ENCODE assay signal across 9 mouse cellular contexts in the genomic region with DNA sequence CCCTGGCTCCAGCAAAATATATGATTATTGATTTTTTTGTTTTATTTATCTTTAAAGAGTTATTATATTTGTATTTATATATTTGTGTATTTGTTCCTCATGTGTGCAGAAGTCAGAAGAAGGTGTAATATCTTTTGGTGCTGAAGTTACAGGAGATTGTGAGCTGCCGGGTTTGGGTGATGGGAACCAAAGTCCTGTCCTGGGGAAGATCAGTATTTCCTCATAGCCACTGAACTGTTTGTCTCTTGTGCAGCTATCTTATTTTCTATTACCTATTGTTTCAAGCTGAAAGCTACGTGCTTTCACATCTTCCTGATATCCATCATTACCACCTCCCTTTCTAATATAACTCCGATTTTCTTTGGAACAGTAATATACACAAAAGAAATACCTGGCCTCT. TPM values are rescaled to one million over a fixed set of nuclear protein-coding genes. Genes with fewer than 3 reads are reported as not detected.
A peak's percentile ranks its signal among the peaks of the same experiment; 100 is the strongest.
DNase-seq lines count a peak whose midpoint lies in the region; ATAC-seq and TF ChIP-seq lines count a peak whose summit lies in the region.
"Had no signal": no experiment of that assay in that cellular context is flagged by ENCODE, and none has a peak within 500 bp of the region (broad histone marks: within the 10 kb centered on the region; RNA-seq: fewer than 3 reads in every experiment).

No protein-coding gene starts in this region.

- peak overlapping the region; percentile 74 for H3K4me3 ChIP-seq in liver, embryonic 11.5 days (ENCODE audit: low read depth, low read length)
- H3K4me3 ChIP-seq in embryonic facial prominence, embryonic 13.5 days = peak overlapping the region; percentile 87
- H3K4me3 ChIP-seq in intestine, postnatal 0 days (ENCODE audit: low read depth, low read length) = peak overlapping the region; percentile 94
- H3K4me3 ChIP-seq in neural tube, embryonic 14.5 days (ENCODE audit: low read depth, low read length) = peak overlapping the region; percentile 88

- 63% methylated on average over 3 of the region's 3 CpGs for WGBS in liver, embryonic 11.5 days
- 75% methylated on average over 3 of the region's 3 CpGs for WGBS in embryonic facial prominence, embryonic 13.5 days
- WGBS in intestine, postnatal 0 days = 63% methylated on average over 3 of the region's 3 CpGs
- 76% methylated on average over 3 of the region's 3 CpGs for WGBS in neural tube, embryonic 14.5 days

- peak overlapping the region; percentile 85 for H3K4me2 ChIP-seq in liver, embryonic 11.5 days
- peak overlapping the region; percentile 75 for H3K4me2 ChIP-seq in embryonic facial prominence, embryonic 13.5 days
- peak overlapping the region; percentile 79 for H3K4me2 ChIP-seq in intestine, postnatal 0 days (replicated peaks; ENCODE audit: low read depth)
- peak overlapping the region; percentile 45 for H3K4me2 ChIP-seq in neural tube, embryonic 14.5 days (ENCODE audit: low read depth, low read length)

- DNase-seq in liver, embryonic 11.5 days (ENCODE audit: low spot score) = no peak
- no peak for DNase-seq in liver
- DNase-seq in gastrocnemius, postnatal 25 days = no peak
- no peak for DNase-seq in adrenal gland, adult 2 months

- no peak overlapping the region for H3K9ac ChIP-seq in liver, embryonic 11.5 days (ENCODE audit: low read depth, low read length)
- H3K9ac ChIP-seq in embryonic facial prominence, embryonic 13.5 days = peak overlapping the region; percentile 94; the same call in 1 of the 2 replicates
- peak overlapping the region; percentile 94; the same call in 1 of the 2 replicates for H3K9ac ChIP-seq in intestine, postnatal 0 days (ENCODE audit: low read depth, low read length)
- H3K9ac ChIP-seq in neural tube, embryonic 14.5 days (replicated peaks; ENCODE audit: low read depth, low read length) = no peak overlapping the region; the same call in 1 of the 2 replicates

- H3K36me3 ChIP-seq in liver, embryonic 11.5 days (ENCODE audit: control insufficient read depth, insufficient read depth, low read length) = peaks cover 8% of the 10 kb centered on the region
- H3K36me3 ChIP-seq in embryonic facial prominence, embryonic 13.5 days = peaks cover 17% of the 10 kb centered on the region
- peaks cover 9% of the 10 kb centered on the region; the same call in 1 of the 2 replicates for H3K36me3 ChIP-seq in intestine, postnatal 0 days (ENCODE audit: control insufficient read depth, insufficient read depth)
- H3K36me3 ChIP-seq in neural tube, embryonic 14.5 days (ENCODE audit: control insufficient read depth, insufficient read depth, low read length) = peaks cover 5% of the 10 kb centered on the region; the same call in 1 of the 2 replicates

- H3K27me3 ChIP-seq in liver, embryonic 11.5 days (replicated peaks; ENCODE audit: control insufficient read depth, insufficient read depth, low read length) = no peaks in the 10 kb centered on the region
- H3K27me3 ChIP-seq in embryonic facial prominence, embryonic 13.5 days = peaks cover 7% of the 10 kb centered on the region; the same call in 1 of the 2 replicates
- H3K27me3 ChIP-seq in intestine, postnatal 0 days (replicated peaks; ENCODE audit: control insufficient read depth, insufficient read depth, low read length) = no peaks in the 10 kb centered on the region
- H3K27me3 ChIP-seq in neural tube, embryonic 14.5 days (ENCODE audit: control insufficient read depth, insufficient read depth, low read length) = no peaks in the 10 kb centered on the region

- no peak for ATAC-seq in liver, embryonic 11.5 days (replicated peaks; ENCODE audit: low FRiP score)
- no peak for ATAC-seq in embryonic facial prominence, embryonic 13.5 days (ENCODE audit: insufficient number of reproducible peaks, insufficient read depth, low FRiP score, low TSS enrichment, low read depth)
- ATAC-seq in intestine, postnatal 0 days = peak; percentile 7; the same call in 1 of the 2 replicates
- ATAC-seq in neural tube, embryonic 14.5 days (ENCODE audit: low read depth) = peak; percentile 25; the same call in 1 of the 2 replicates

- H3K9me3 ChIP-seq in liver, embryonic 11.5 days (ENCODE audit: control insufficient read depth, low read length) = no peaks in the 10 kb centered on the region
- no peaks in the 10 kb centered on the region for H3K9me3 ChIP-seq in embryonic facial prominence, embryonic 13.5 days
- no peaks in the 10 kb centered on the region for H3K9me3 ChIP-seq in intestine, postnatal 0 days (ENCODE audit: control insufficient read depth)
- H3K9me3 ChIP-seq in neural tube, embryonic 14.5 days (ENCODE audit: control insufficient read depth, low read length) = no peaks in the 10 kb centered on the region

- TF ChIP-seq CTCF in intestine, postnatal 0 days (IDR thresholded peaks at IDR 0.05; ENCODE audit: low read depth) = no peak

- peaks cover 6% of the 10 kb centered on the region for H3K4me1 ChIP-seq in liver, embryonic 11.5 days (replicated peaks; ENCODE audit: control insufficient read depth, insufficient read depth, low read length)
- H3K4me1 ChIP-seq in embryonic facial prominence, embryonic 13.5 days = peaks cover 7% of the 10 kb centered on the region
- H3K4me1 ChIP-seq in intestine, postnatal 0 days (replicated peaks; ENCODE audit: control insufficient read depth, insufficient read depth, low read length) = no peaks in the 10 kb centered on the region
- peaks cover 4% of the 10 kb centered on the region; the same call in 1 of the 2 replicates for H3K4me1 ChIP-seq in neural tube, embryonic 14.5 days (ENCODE audit: control insufficient read depth, insufficient read depth, low read length)

- H3K27ac ChIP-seq in liver, embryonic 11.5 days (ENCODE audit: low read depth, low read length) = no peak overlapping the region
- no peak overlapping the region for H3K27ac ChIP-seq in embryonic facial prominence, embryonic 13.5 days
- H3K27ac ChIP-seq in intestine, postnatal 0 days (ENCODE audit: low read depth, low read length) = no peak overlapping the region
- H3K27ac ChIP-seq in neural tube, embryonic 14.5 days (ENCODE audit: low read depth, low read length) = no peak overlapping the region

RNA-seq across cellular contexts. Expression of gene Uhmk1, which starts 0.4 kb away (rescaled TPM):
- polyA plus RNA-seq in liver, embryonic 11.5 days (2014; fragmentation: Nextera tagmentation; extraction: Ambion mirVana) = 16.0 and 17.0 TPM in 2 replicates
- polyA plus RNA-seq in embryonic facial prominence, embryonic 13.5 days (2015; fragmentation: Nextera tagmentation; extraction: Ambion mirVana) = 5.1 and 7.4 TPM in 2 replicates
- 5.4 and 5.8 TPM in 2 replicates for polyA plus RNA-seq in intestine, postnatal 0 days (2015; fragmentation: Nextera tagmentation; extraction: Ambion mirVana)
- 11.3 and 18.1 TPM in 2 replicates for polyA plus RNA-seq in neural tube, embryonic 14.5 days (2014; fragmentation: Nextera tagmentation; extraction: Ambion mirVana)
- 10 to 100 TPM; 11.1 to 12.3 TPM for total RNA-seq in gastrocnemius, postnatal 25 days (2021)
- 10 to 100 TPM; 60.6 to 65.4 TPM for total RNA-seq in adrenal gland, adult 2 months (2021)
- polyA plus RNA-seq in adrenal gland, adult 2 months (2012; rRNA removed) = 8.0 and 8.3 TPM in 2 replicates

RNA-seq across cellular contexts. Expression of gene Sh2d1b2, which starts 17.0 kb away (rescaled TPM):
- polyA plus RNA-seq in liver, embryonic 11.5 days (2014; fragmentation: Nextera tagmentation; extraction: Ambion mirVana) = not detected in 2 replicates
- not detected in 2 replicates for polyA plus RNA-seq in embryonic facial prominence, embryonic 13.5 days (2015; fragmentation: Nextera tagmentation; extraction: Ambion mirVana)
- polyA plus RNA-seq in intestine, postnatal 0 days (2015; fragmentation: Nextera tagmentation; extraction: Ambion mirVana) = not detected in 2 replicates
- not detected in 2 replicates for polyA plus RNA-seq in neural tube, embryonic 14.5 days (2014; fragmentation: Nextera tagmentation; extraction: Ambion mirVana)
- total RNA-seq in gastrocnemius, postnatal 25 days (2021) = not detected
- total RNA-seq in adrenal gland, adult 2 months (2021) = not detected
- not detected in 2 replicates for polyA plus RNA-seq in adrenal gland, adult 2 months (2012; rRNA removed)
- total RNA-seq: adrenal gland, postnatal 25 days; granulocyte monocyte progenitor cell, adult 5-6 weeks had no signal

RNA-seq across cellular contexts. Expression of gene Uap1, which starts 40.8 kb away (rescaled TPM):
- polyA plus RNA-seq in liver, embryonic 11.5 days (2014; fragmentation: Nextera tagmentation; extraction: Ambion mirVana) = 59.6 and 60.0 TPM in 2 replicates
- 69.3 and 69.8 TPM in 2 replicates for polyA plus RNA-seq in embryonic facial prominence, embryonic 13.5 days (2015; fragmentation: Nextera tagmentation; extraction: Ambion mirVana)
- polyA plus RNA-seq in intestine, postnatal 0 days (2015; fragmentation: Nextera tagmentation; extraction: Ambion mirVana) = 22.3 TPM in 2 replicates
- polyA plus RNA-seq in neural tube, embryonic 14.5 days (2014; fragmentation: Nextera tagmentation; extraction: Ambion mirVana) = 62.4 and 70.7 TPM in 2 replicates
- 10 to 100 TPM; 42.7 to 49.5 TPM for total RNA-seq in gastrocnemius, postnatal 25 days (2021)
- total RNA-seq in adrenal gland, adult 2 months (2021) = 10 to 100 TPM; 42.3 to 47.2 TPM
- polyA plus RNA-seq in adrenal gland, adult 2 months (2012; rRNA removed) = 7.0 and 7.5 TPM in 2 replicates

Comparison
In these comparisons a context has a peak if more than half of its experiments do, and no peak if none do; other contexts are left out.
1. ATAC-seq: peak in intestine, postnatal 0 days (single experiment) and neural tube, embryonic 14.5 days (single experiment); none in liver, embryonic 11.5 days (single experiment) and embryonic facial prominence, embryonic 13.5 days (single experiment).
2. H3K9ac ChIP-seq: peak in embryonic facial prominence, embryonic 13.5 days (single experiment) and intestine, postnatal 0 days (single experiment); none in liver, embryonic 11.5 days (single experiment) and neural tube, embryonic 14.5 days (single experiment).
3. Peak in every context shown above with its lines, with median percentiles within 50 percentile points of each other: H3K4me2 ChIP-seq and H3K4me3 ChIP-seq.